ENCODE assay signal across 10 mouse cellular contexts in genomic region chr16:11670251-11670970, GRCm38 (mm10).
DNase-seq lines count a peak whose midpoint lies in the region; ATAC-seq and TF ChIP-seq lines count a peak whose summit lies in the region.
"Had no signal": no experiment of that assay in that cellular context is flagged by ENCODE, and none has a peak within 500 bp of the region (broad histone marks: within the 10 kb centered on the region; RNA-seq: fewer than 3 reads in every experiment).

No protein-coding gene starts in this region.

- no peaks in the 10 kb centered on the region for H3K27me3 ChIP-seq in kidney, embryonic 16.5 days (ENCODE audit: insufficient read depth, low read length)
- H3K27me3 ChIP-seq in hindbrain, postnatal 0 days (ENCODE audit: insufficient read depth, low read length): no peaks in the 10 kb centered on the region

- no peak overlapping the region for H3K9ac ChIP-seq in kidney, embryonic 16.5 days (replicated peaks; ENCODE audit: low read length)
- H3K9ac ChIP-seq in hindbrain, postnatal 0 days (replicated peaks; ENCODE audit: low read length): 0 out of 2 replicates have a peak overlapping the region, but pooled peaks have one; percentile 4

- no peaks in the 10 kb centered on the region for H3K36me3 ChIP-seq in kidney, embryonic 16.5 days (ENCODE audit: insufficient read depth, low read length)
- no peaks in the 10 kb centered on the region for H3K36me3 ChIP-seq in hindbrain, postnatal 0 days (ENCODE audit: insufficient read depth, low read length)

- WGBS in kidney, embryonic 16.5 days: 85% methylated on average over 8 of the region's 9 CpGs
- WGBS in hindbrain, postnatal 0 days: 60% methylated on average over 8 of the region's 9 CpGs

- TF ChIP-seq CTCF in hindbrain, postnatal 0 days (IDR thresholded peaks at IDR 0.05; ENCODE audit: low read depth): peak; percentile 90

- no peaks in the 10 kb centered on the region for H3K4me1 ChIP-seq in kidney, embryonic 16.5 days (ENCODE audit: insufficient read depth, low read length)
- no peaks in the 10 kb centered on the region for H3K4me1 ChIP-seq in hindbrain, postnatal 0 days (ENCODE audit: insufficient read depth, low read length)

- no peak for ATAC-seq in CD4-positive, CD25-positive, alpha-beta regulatory T cell, adult 4 months
- ATAC-seq in kidney, embryonic 16.5 days (ENCODE audit: low FRiP score, low TSS enrichment): no peak
- peak; percentile 82 for ATAC-seq in hindbrain, postnatal 0 days

- H3K4me2 ChIP-seq in kidney, embryonic 16.5 days (replicated peaks; ENCODE audit: low read depth, low read length): no peak overlapping the region
- no peak overlapping the region for H3K4me2 ChIP-seq in hindbrain, postnatal 0 days (ENCODE audit: low read depth, low read length)

- H3K4me3 ChIP-seq in kidney, embryonic 16.5 days (ENCODE audit: low read length): no peak overlapping the region
- no peak overlapping the region for H3K4me3 ChIP-seq in hindbrain, postnatal 0 days (ENCODE audit: low read length)

- no peak overlapping the region for H3K27ac ChIP-seq in kidney, embryonic 16.5 days (ENCODE audit: low read length)
- peak overlapping the region; percentile 70 for H3K27ac ChIP-seq in hindbrain, postnatal 0 days

- no peaks in the 10 kb centered on the region for H3K9me3 ChIP-seq in kidney, embryonic 16.5 days (ENCODE audit: low read length)
- no peaks in the 10 kb centered on the region for H3K9me3 ChIP-seq in hindbrain, postnatal 0 days (ENCODE audit: low read length)

- peak; percentile 48 for DNase-seq in CD4-positive, CD25-positive, alpha-beta regulatory T cell, adult 2 months (ENCODE audit: low read depth, low spot score)
- DNase-seq in kidney, postnatal 4 days: peak; percentile 36 to 48
- DNase-seq in MN1 (ENCODE audit: low spot score): peak; percentile 32
- DNase-seq in hindbrain, postnatal 0 days (ENCODE audit: low spot score): peak; percentile 74
- no peak for DNase-seq in adrenal gland, adult 8-10 months
- no peak for DNase-seq in left cerebral cortex, postnatal 25 days (ENCODE audit: low spot score in 2 of 2)
- DNase-seq: kidney, adult 11 months; thymus, postnatal 14 days had no signal

- intact Hi-C loops in left cerebral cortex, postnatal 25 days (cut with DNase I): no loop called here

Comparison
In these comparisons a context has a peak if more than half of its experiments do, and no peak if none do; other contexts are left out.
1. DNase-seq: peak in CD4-positive, CD25-positive, alpha-beta regulatory T cell, adult 2 months (single experiment), kidney, postnatal 4 days (2 of 2), MN1 (single experiment) and hindbrain, postnatal 0 days (single experiment); none in adrenal gland, adult 8-10 months (single experiment) and left cerebral cortex, postnatal 25 days (0 of 2).